Mouse (Mus musculus) kidney, embryonic 15.5 days (tissue): ENCODE measurements around the gene 4931406P16Rik. TPM values are rescaled to one million over a fixed set of nuclear protein-coding genes. Genes with fewer than 3 reads are reported as not detected.

Experiments
- ATAC-seq: fragments of 200-750 bp; cut with Nextera tagmentation; replicated peaks from 2 replicates; pipeline ENCODE4 v1.8.0; 2017; ENCODE audit warnings: moderate TSS enrichment; ENCODE audit not compliant: low FRiP score
- H3K27ac ChIP-seq: fragments of 300-500 bp; sonication (generic); 2 replicates; pipeline ENCODE4 v1.5.1; 2015; ENCODE audit warnings: mild to moderate bottlenecking, inconsistent platforms
- H3K27me3 ChIP-seq: fragments of 300-500 bp; sonication (generic); 2 replicates; pipeline ENCODE4 v1.6.1; 2015; ENCODE audit warnings: inconsistent platforms
- H3K36me3 ChIP-seq: fragments of 300-500 bp; sonication (generic); 2 replicates; pipeline ENCODE4 v1.6.1; 2015; ENCODE audit warnings: inconsistent platforms
- H3K4me1 ChIP-seq: fragments of 300-500 bp; sonication (generic); 2 replicates; pipeline ENCODE4 v1.6.1; 2015; ENCODE audit warnings: inconsistent platforms
- H3K4me2 ChIP-seq: fragments of 300-500 bp; sonication (generic); 2 replicates; pipeline ENCODE4 v1.6.1; 2015; ENCODE audit warnings: moderate library complexity, mild to moderate bottlenecking, inconsistent platforms
- H3K4me3 ChIP-seq: fragments of 300-500 bp; sonication (generic); replicated peaks from 2 replicates; pipeline ENCODE4 v1.5.1; 2015; ENCODE audit warnings: mild to moderate bottlenecking, inconsistent platforms
- H3K9ac ChIP-seq: fragments of 300-500 bp; sonication (generic); 2 replicates; pipeline ENCODE4 v1.6.1; 2015; ENCODE audit warnings: mild to moderate bottlenecking, inconsistent platforms
- H3K9me3 ChIP-seq: fragments of 300-500 bp; sonication (generic); replicated peaks from 2 replicates; pipeline ENCODE4 v1.6.1; 2016; ENCODE audit warnings: inconsistent platforms
- WGBS: fragments of 180-500 bp; shearing (Covaris S2); methylation state at CpG from one replicate; pipeline ENCODE4 v1.1.7; 2015; ENCODE audit warnings: mixed read lengths; 5-methylcytosine and 5-hydroxymethylcytosine counted together
- polyA plus RNA-seq: library from polyadenylated mRNA; unstranded; fragments of >200 nt; fragmentation: Nextera tagmentation; extraction: Ambion mirVana; gene quantifications from 2 replicates; pipeline ENCODE4 v1.2.1, GENCODE M21; 2015

Gene 4931406P16Rik
- polyA plus RNA-seq, 1 experiment from 2014 or later: 41.5 TPM

GRCm38 (mm10) chr7:34308586-34308985 lies 4.8 kb downstream of the 4931406P16Rik start:
- no peaks in the 10 kb centered on the region for H3K9me3 ChIP-seq
- H3K9ac ChIP-seq: no peak overlapping the region; the same call in 1 of the 2 replicates
- H3K4me2 ChIP-seq: no peak overlapping the region
- no peak overlapping the region for H3K4me3 ChIP-seq
- no peaks in the 10 kb centered on the region for H3K27me3 ChIP-seq
- H3K4me1 ChIP-seq: peaks cover 32% of the 10 kb centered on the region
- H3K36me3 ChIP-seq: no peaks in the 10 kb centered on the region
- peak overlapping the region; percentile 70 for H3K27ac ChIP-seq
- no peak for ATAC-seq
- 82% methylated on average over 5 of the region's 5 CpGs for WGBS

- Histone ChIP-seq H3K27me3 (no peaks in the 10 kb centered on the region), H3K9me3 (no peaks in the 10 kb centered on the region), H3K4me2 (no peak overlapping the region; the same call in 1 of the 2 replicates), H3K4me1 (peaks cover 31% of the 10 kb centered on the region), H3K27ac (peak overlapping the region; percentile 69), H3K4me3 (no peak overlapping the region), H3K9ac (no peak overlapping the region), H3K36me3 (peaks cover 8% of the 10 kb centered on the region)
- no peak for ATAC-seq
- 48% methylated on average over 4 of the region's 4 CpGs for WGBS
Observed at GRCm38 (mm10) chr7:34305454-34305853, 7.9 kb downstream of the 4931406P16Rik start.

GRCm38 (mm10) chr7:34302651-34303050 lies 10.7 kb downstream of the 4931406P16Rik start:
- Histone ChIP-seq H3K4me1 (peaks cover 20% of the 10 kb centered on the region), H3K27me3 (no peaks in the 10 kb centered on the region), H3K9me3 (no peaks in the 10 kb centered on the region), H3K36me3 (peaks cover 8% of the 10 kb centered on the region), H3K9ac (no peak overlapping the region), H3K4me2 (no peak overlapping the region), H3K4me3 (no peak overlapping the region), H3K27ac (peak overlapping the region; percentile 70)
- ATAC-seq: no peak
- WGBS: 84% methylated on average over 1 of the region's 1 CpGs

- peaks cover 8% of the 10 kb centered on the region for H3K36me3 ChIP-seq
- WGBS: 53% methylated on average over 3 of the region's 3 CpGs
- H3K4me2 ChIP-seq: 0 out of 2 replicates have a peak overlapping the region, but pooled peaks have one; percentile 8
- H3K9me3 ChIP-seq: no peaks in the 10 kb centered on the region
- ATAC-seq: no peak
- no peak overlapping the region for H3K4me3 ChIP-seq
- no peak overlapping the region for H3K9ac ChIP-seq
- H3K27ac ChIP-seq: peak overlapping the region; percentile 77
- no peaks in the 10 kb centered on the region for H3K27me3 ChIP-seq
- peaks cover 20% of the 10 kb centered on the region for H3K4me1 ChIP-seq
Observed at GRCm38 (mm10) chr7:34301952-34302351, 11.4 kb downstream of the 4931406P16Rik start.

GRCm38 (mm10) chr7:34298818-34299217 lies 14.5 kb downstream of the 4931406P16Rik start:
- Histone ChIP-seq H3K27ac (0 out of 2 replicates have a peak overlapping the region, but pooled peaks have one; percentile 57), H3K9ac (no peak overlapping the region), H3K4me3 (no peak overlapping the region), H3K4me2 (no peak overlapping the region), H3K27me3 (no peaks in the 10 kb centered on the region), H3K4me1 (peaks cover 9% of the 10 kb centered on the region), H3K9me3 (no peaks in the 10 kb centered on the region), H3K36me3 (peaks cover 15% of the 10 kb centered on the region)
- 97% methylated on average over 2 of the region's 2 CpGs for WGBS
- ATAC-seq: no peak

- H3K27me3 ChIP-seq: no peaks in the 10 kb centered on the region
- H3K4me1 ChIP-seq: peaks cover 3% of the 10 kb centered on the region
- H3K4me3 ChIP-seq: no peak overlapping the region
- H3K9ac ChIP-seq: no peak overlapping the region
- no peak overlapping the region for H3K4me2 ChIP-seq
- peaks cover 7% of the 10 kb centered on the region for H3K36me3 ChIP-seq
- no peaks in the 10 kb centered on the region for H3K9me3 ChIP-seq
- H3K27ac ChIP-seq: no peak overlapping the region
- 95% methylated on average over 3 of the region's 3 CpGs for WGBS
- ATAC-seq: no peak
Observed at GRCm38 (mm10) chr7:34296124-34296523, 17.2 kb downstream of the 4931406P16Rik start.

GRCm38 (mm10) chr7:34292633-34293032 lies 20.7 kb downstream of the 4931406P16Rik start:
- Histone ChIP-seq H3K36me3 (peaks cover 7% of the 10 kb centered on the region; the same call in 1 of the 2 replicates), H3K27me3 (no peaks in the 10 kb centered on the region), H3K4me2 (no peak overlapping the region), H3K4me1 (no peaks in the 10 kb centered on the region), H3K9ac (no peak overlapping the region), H3K9me3 (no peaks in the 10 kb centered on the region), H3K27ac (no peak overlapping the region), H3K4me3 (no peak overlapping the region)
- no peak for ATAC-seq
- WGBS: 80% methylated on average over 2 of the region's 2 CpGs

GRCm38 (mm10) chr7:34291265-34291664 lies 22.1 kb downstream of the 4931406P16Rik start:
- Histone ChIP-seq H3K36me3 (peaks cover 4% of the 10 kb centered on the region; the same call in 1 of the 2 replicates), H3K9ac (no peak overlapping the region), H3K4me2 (no peak overlapping the region), H3K27me3 (no peaks in the 10 kb centered on the region), H3K27ac (peak overlapping the region; percentile 52), H3K4me3 (no peak overlapping the region), H3K9me3 (no peaks in the 10 kb centered on the region), H3K4me1 (no peaks in the 10 kb centered on the region)
- 66% methylated on average over 1 of the region's 1 CpGs for WGBS
- ATAC-seq: no peak

- ATAC-seq: no peak
- Histone ChIP-seq H3K9ac (no peak overlapping the region), H3K4me1 (no peaks in the 10 kb centered on the region), H3K27ac (peak overlapping the region; percentile 52), H3K36me3 (peaks cover 2% of the 10 kb centered on the region), H3K27me3 (no peaks in the 10 kb centered on the region), H3K4me3 (no peak overlapping the region), H3K9me3 (no peaks in the 10 kb centered on the region), H3K4me2 (no peak overlapping the region)
Observed at GRCm38 (mm10) chr7:34290450-34291151, 22.8 kb downstream of the 4931406P16Rik start.

- Histone ChIP-seq H3K4me2 (no peak overlapping the region), H3K27ac (no peak overlapping the region), H3K4me3 (no peak overlapping the region), H3K9ac (no peak overlapping the region), H3K4me1 (no peaks in the 10 kb centered on the region), H3K27me3 (no peaks in the 10 kb centered on the region), H3K36me3 (peaks cover 22% of the 10 kb centered on the region), H3K9me3 (no peaks in the 10 kb centered on the region)
- WGBS: 92% methylated on average over 2 of the region's 2 CpGs
- ATAC-seq: no peak
Observed at GRCm38 (mm10) chr7:34277656-34278055, 35.7 kb downstream of the 4931406P16Rik start.

- H3K4me1 ChIP-seq: no peaks in the 10 kb centered on the region
- no peak overlapping the region for H3K9ac ChIP-seq
- H3K4me3 ChIP-seq: no peak overlapping the region
- H3K4me2 ChIP-seq: no peak overlapping the region
- H3K9me3 ChIP-seq: no peaks in the 10 kb centered on the region
- H3K27ac ChIP-seq: no peak overlapping the region
- ATAC-seq: no peak
- no peaks in the 10 kb centered on the region for H3K27me3 ChIP-seq
- peaks cover 15% of the 10 kb centered on the region for H3K36me3 ChIP-seq
- 96% methylated on average over 3 of the region's 3 CpGs for WGBS
Observed at GRCm38 (mm10) chr7:34276066-34276465, 37.3 kb downstream of the 4931406P16Rik start.

GRCm38 (mm10) chr7:34272465-34272864 lies 40.9 kb downstream of the 4931406P16Rik start:
- Histone ChIP-seq H3K9me3 (no peaks in the 10 kb centered on the region), H3K36me3 (peaks cover 10% of the 10 kb centered on the region; the same call in 1 of the 2 replicates), H3K4me2 (no peak overlapping the region), H3K27me3 (no peaks in the 10 kb centered on the region), H3K4me1 (no peaks in the 10 kb centered on the region), H3K4me3 (no peak overlapping the region), H3K9ac (no peak overlapping the region), H3K27ac (no peak overlapping the region)
- ATAC-seq: no peak
- 70% methylated on average over 4 of the region's 4 CpGs for WGBS
